Mouse (Mus musculus) embryo, embryonic 11 days (tissue): ENCODE results near the gene Ccdc183.
A peak's percentile ranks its signal among the peaks of the same experiment; 100 is the strongest.

Experiments
- DNase-seq: peaks from one replicate; pipeline ENCODE4 v3.0.0-alpha.2; 2015

Gene Ccdc183

DNA sequence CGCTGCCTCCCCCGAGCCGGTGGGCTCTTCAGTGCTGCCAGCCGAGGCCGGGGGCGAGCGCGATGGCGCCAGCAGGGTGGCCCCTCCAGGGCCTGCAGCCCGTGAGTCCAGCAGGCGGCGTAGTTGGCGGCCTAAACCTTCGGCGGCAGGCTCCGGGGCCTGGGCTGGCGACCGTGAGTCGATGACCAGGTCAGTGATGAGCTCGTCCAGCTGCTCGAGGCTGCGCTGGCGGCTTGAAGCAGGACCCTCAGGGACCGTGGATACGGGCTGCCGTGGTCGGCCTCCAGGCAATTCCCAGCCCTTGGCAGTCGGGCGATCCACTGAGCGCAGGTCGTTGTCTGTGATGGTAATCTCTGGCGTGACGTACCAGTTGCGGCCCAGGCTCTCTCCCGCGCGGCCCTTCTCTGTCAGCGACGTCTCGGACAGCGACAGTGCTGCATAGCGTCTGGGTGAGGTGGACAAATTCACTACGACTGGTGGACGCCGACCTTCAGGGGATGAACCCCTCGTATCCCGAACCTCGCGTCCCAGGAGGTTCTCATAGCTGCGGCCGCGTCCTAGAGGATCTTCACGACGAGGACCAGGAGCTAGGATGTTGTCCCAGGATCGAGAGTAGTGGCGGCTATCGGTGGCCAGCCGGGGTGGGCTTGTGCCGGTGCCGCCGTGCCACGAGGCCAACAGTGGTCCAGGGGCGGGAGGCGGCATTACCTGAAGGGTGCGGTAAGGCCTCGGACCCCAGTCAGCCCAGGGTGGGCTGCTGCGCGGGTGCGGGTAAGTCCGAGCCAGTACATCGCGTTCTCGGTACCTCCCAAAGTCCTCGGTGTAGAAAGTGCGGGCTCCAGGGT, 39.3 kb downstream of the Ccdc183 start:
- peak; percentile 63 for DNase-seq

GRCm38 (mm10) chr2:25576965-25577891, 40.2 kb downstream of the Ccdc183 start:
- DNase-seq = peak; percentile 23

DNA sequence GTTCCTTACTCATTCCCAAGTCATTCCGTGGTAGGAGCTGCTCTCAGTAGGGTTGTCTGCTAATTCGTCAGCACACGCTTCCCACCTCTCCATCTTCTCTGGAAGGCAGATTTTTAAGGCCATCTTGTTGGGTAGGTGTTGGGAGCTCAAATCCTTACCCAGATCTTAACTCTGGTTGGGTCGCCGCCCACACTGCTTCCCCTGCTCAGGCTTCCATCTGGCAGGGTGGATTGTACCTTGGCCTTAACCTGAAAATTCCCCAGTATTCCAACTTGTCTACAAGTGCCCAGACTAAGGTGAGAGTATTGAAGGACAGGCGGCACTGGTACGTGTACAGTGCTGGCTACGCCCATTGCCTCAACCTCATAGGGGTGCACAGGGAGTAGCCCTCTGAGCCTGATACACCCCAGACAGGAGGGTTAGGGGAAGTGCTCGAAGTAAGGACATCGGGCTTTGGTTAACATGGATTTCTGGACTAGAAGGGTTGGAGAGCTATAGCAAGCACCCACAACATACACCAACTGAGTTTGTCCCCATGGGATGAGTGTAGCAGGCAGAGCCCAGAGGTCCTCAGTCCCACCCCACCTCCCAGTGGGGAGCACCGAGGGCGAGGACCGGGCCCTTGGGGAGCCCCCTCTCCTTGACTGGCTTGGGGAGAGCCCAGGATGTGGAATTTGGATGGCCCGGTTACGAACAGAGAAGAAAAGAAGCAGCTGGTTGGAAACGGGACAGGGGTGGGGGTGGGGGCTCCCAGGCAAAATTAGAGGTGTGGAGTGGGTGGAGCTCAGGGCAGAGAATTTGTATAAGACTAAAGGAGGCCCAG, 41.2 kb downstream of the Ccdc183 start:
- DNase-seq = no peak

GRCm38 (mm10) chr2:25575432-25576027, 41.9 kb downstream of the Ccdc183 start:
- peak; percentile 66 for DNase-seq

GRCm38 (mm10) chr2:25574579-25575431, 42.7 kb downstream of the Ccdc183 start, which contains the start of the genes Mamdc4 and Phpt1:
Gene Mamdc4 (minus strand): TSS chr2:25574845.
Gene Phpt1 (minus strand): TSS chr2:25575224.
- peak; percentile 98 for DNase-seq

DNA sequence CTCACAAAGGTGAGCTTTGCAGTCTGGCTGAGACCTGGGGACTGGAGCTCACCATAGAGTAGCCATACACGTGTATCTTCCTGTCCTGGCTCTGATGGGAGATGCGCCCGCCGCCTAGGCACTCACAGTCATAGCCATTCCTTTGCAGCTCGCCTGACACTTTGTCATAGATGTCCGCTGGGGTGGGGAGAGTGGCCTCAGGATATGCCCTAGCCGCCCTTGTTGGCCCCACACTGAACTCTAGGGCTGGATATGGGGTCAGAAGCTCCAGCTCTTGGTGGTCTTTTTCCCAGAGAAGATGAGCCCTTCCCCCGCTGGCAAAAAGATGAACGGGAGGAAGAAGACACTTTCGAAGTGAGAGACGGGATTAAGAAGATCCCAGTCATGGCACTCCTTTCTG, 43.3 kb downstream of the Ccdc183 start:
- DNase-seq = no peak

DNA sequence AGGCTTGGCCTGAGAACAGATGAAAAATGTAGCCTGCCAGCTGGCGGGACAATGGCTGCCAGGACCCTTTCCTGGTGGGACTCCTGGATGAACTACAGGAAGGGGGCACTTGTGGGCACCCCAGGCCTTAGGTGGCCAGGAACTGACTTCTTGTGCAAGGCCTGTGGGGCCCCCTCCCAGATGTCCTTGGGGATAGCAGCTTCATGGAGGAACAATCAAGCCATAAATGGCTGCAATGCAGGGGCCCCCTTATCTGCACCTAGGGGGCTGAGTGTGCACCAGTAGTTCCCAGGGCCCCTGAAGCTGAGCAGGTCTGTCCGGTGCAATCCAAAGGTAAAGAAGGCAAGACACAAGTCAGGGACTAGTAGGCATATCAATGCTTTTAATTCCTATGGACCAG, 44.4 kb downstream of the Ccdc183 start:
- DNase-seq = no peak

DNA sequence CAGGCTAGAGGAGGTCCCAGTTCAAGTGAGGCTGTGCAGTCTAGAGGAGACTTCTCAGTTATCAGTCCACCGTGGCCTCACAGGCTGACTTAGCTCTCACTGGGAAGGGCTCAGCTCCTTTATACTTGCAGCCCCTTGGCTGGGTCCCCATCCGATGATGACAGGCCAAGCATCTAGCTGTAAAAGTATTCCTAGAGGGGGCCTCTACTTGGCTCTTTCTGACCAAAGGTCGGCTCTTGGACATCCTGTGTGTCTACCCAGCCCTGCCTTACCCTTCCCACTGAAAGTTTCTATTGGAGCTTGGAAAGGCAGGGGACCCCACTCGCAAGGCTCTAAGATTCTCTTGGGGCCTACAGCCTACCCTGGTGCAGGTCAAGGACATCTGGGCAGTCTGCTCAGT, 46.3 kb downstream of the Ccdc183 start:
- no peak for DNase-seq

DNA sequence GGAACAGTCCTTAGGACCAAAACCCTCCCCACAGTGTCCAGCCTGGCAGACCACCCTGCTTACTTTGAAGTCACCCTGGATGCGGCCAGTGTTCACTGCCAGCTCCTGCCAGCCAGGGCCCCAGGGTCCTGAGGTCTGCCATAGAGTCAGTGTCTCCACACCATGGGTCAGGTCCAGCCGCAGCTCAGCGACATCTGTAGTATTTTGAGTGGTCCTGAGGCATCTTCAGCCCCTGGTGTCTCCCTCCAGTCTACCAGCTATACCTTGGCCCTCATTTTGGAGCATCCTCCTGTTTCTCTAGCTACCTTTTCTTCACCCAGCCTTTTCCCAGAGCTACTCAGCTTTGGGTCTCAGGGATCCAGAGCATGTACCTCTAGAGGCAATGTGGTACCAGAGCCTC, 48.2 kb downstream of the Ccdc183 start:
- no peak for DNase-seq

- DNase-seq = no peak
Observed at GRCm38 (mm10) chr2:25568473-25569019, 48.9 kb downstream of the Ccdc183 start.

- DNase-seq = no peak
Observed at GRCm38 (mm10) chr2:25566558-25566957, 50.9 kb downstream of the Ccdc183 start.

- DNase-seq = no peak
Observed at GRCm38 (mm10) chr2:25565741-25566140, 51.7 kb downstream of the Ccdc183 start.

- DNase-seq = no peak
Observed at GRCm38 (mm10) chr2:25561946-25562345, 55.5 kb downstream of the Ccdc183 start.

DNA sequence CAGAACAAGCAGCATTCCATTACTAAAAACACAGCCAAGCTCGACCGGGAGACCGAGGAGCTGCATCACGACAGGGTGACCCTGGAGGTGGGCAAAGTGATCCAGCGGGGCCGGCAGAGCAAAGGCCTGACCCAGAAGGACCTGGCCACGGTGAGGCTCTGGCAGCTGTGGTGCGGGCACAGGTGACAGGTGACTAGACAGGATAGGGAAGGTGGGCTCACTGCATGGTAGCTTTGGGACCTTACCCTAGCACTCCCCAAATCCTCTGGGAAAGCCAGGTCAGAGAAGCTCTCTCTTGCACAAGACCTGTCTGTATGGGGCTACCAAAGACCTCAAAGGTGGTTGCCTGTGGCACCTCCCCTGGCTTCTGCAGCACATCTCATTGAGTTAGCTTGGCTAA, 56.9 kb downstream of the Ccdc183 start:
- no peak for DNase-seq

DNA sequence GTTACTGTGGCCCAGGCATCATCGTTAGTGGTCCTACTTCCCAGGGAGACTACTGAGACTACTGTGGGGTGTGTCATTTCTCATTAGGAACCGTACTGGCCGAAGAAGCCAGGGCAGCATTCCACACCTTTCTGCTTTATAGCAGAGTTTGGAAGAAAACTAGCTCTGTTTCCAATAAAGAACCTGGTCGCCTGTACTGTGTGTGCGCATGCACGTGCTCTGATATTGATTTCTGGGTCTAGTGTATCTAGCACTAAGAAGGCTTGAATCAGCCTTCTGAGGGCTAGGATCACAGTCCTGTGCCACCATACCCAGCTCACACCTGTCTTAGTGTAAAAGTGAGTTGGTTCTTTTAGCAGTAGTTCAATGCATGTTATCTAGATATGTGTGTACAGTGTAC, 58.7 kb downstream of the Ccdc183 start:
- DNase-seq = no peak
